ENCODE assay signal across 36 mouse cellular contexts in the genomic region with DNA sequence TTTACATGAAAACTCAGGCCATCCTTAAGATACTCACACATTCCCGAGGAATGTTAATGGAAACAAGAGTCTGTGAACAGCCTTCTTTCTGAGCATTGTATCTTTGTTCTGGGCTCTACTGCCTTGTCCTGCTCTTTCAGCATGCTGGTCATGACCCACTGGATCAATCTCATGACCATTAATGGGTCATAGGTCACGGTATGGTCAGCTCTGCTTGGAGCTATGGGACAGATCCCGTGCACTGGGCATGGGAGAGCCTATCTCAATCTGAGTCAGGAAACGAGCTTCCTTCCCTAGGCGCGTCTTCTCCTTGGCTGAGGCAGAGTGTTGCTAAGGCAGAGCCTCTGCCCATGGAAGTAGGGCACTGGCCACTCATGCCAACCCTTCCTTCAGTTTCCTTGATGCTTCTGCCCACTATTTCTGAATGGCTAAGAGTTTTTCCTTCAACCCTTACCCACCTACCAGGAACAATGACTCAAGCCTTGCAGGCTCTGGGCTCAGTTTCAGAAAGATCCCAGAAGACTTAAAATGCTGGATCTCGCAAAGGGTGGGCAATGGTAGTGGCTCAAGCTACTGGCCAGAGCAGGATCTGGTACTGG. TPM values are rescaled to one million over a fixed set of nuclear protein-coding genes. Genes with fewer than 3 reads are reported as not detected.
"Had no signal": no experiment of that assay in that cellular context is flagged by ENCODE, and none has a peak within 500 bp of the region (broad histone marks: within the 10 kb centered on the region; RNA-seq: fewer than 3 reads in every experiment).

No protein-coding gene starts in this region.

- H3K27me3 ChIP-seq: heart, embryonic 13.5 days; hindbrain, embryonic 12.5 days; hindbrain, embryonic 15.5 days; intestine, embryonic 15.5 days; kidney, embryonic 15.5 days had no signal

- H3K9ac ChIP-seq: heart, embryonic 12.5 days; heart, embryonic 13.5 days; heart, embryonic 15.5 days; hindbrain, embryonic 12.5 days; hindbrain, embryonic 13.5 days; hindbrain, embryonic 14.5 days; hindbrain, embryonic 15.5 days; intestine, embryonic 15.5 days; kidney, embryonic 15.5 days had no signal

- H3K27ac ChIP-seq: heart, embryonic 10.5 days; heart, embryonic 13.5 days; heart, embryonic 15.5 days; hindbrain, embryonic 10.5 days; hindbrain, embryonic 12.5 days; hindbrain, embryonic 13.5 days; hindbrain, embryonic 14.5 days; hindbrain, embryonic 15.5 days; hindbrain, postnatal 0 days; intestine, embryonic 15.5 days; kidney, embryonic 15.5 days; kidney, postnatal 0 days; layer of hippocampus, adult 2 months had no signal

- ATAC-seq: hindbrain, embryonic 16.5 days; hindbrain, postnatal 0 days; inflammation-experienced regulatory T-cells, adult 6 months; intestine, embryonic 15.5 days; intestine, embryonic 16.5 days; intestine, postnatal 0 days had no signal

- H3K4me2 ChIP-seq: heart, embryonic 11.5 days; heart, embryonic 12.5 days; heart, embryonic 13.5 days; heart, embryonic 15.5 days; hindbrain, embryonic 12.5 days; hindbrain, embryonic 13.5 days; hindbrain, embryonic 14.5 days; hindbrain, embryonic 15.5 days; intestine, embryonic 15.5 days; kidney, embryonic 15.5 days had no signal

- DNase-seq: heart, postnatal 10 days; heart, postnatal 14 days; heart, postnatal 36 days; heart, postnatal 4 days; kidney, adult 11 months; kidney, adult 18-20 months; kidney, adult 2 months; kidney, adult 8-10 months; kidney, adult 9 months; kidney, postnatal 10 days; kidney, postnatal 14 days; kidney, postnatal 25 days; kidney, postnatal 36 days; kidney, postnatal 4 days; layer of hippocampus, adult 9-11 months; layer of hippocampus, postnatal 36 days had no signal

- H3K9me3 ChIP-seq: heart, embryonic 10.5 days; heart, embryonic 12.5 days; heart, embryonic 13.5 days; heart, embryonic 15.5 days; hindbrain, embryonic 10.5 days; hindbrain, embryonic 12.5 days; hindbrain, embryonic 13.5 days; hindbrain, embryonic 15.5 days; intestine, embryonic 15.5 days; kidney, embryonic 15.5 days had no signal

- H3K36me3 ChIP-seq: heart, embryonic 10.5 days; heart, embryonic 12.5 days; heart, embryonic 13.5 days; heart, embryonic 15.5 days; hindbrain, embryonic 10.5 days; hindbrain, embryonic 12.5 days; hindbrain, embryonic 13.5 days; hindbrain, embryonic 15.5 days; intestine, embryonic 15.5 days; kidney, embryonic 15.5 days had no signal

- H3K4me3 ChIP-seq: heart, embryonic 10.5 days; heart, embryonic 12.5 days; heart, embryonic 13.5 days; heart, embryonic 15.5 days; hindbrain, embryonic 10.5 days; hindbrain, embryonic 12.5 days; hindbrain, embryonic 13.5 days; hindbrain, embryonic 15.5 days; intestine, embryonic 15.5 days; kidney, embryonic 15.5 days; layer of hippocampus, adult 2 months had no signal

RNA-seq across cellular contexts. Expression of a gene that starts 24.0 kb away (rescaled TPM):
- total RNA-seq: hematopoietic stem cell, adult 5-6 weeks had no signal
- polyA plus RNA-seq: heart, embryonic 11.5 days; heart, embryonic 12.5 days; inflammation-experienced regulatory T-cells, adult 6 months had no signal
